Mouse (Mus musculus) liver, embryonic 14.5 days (tissue): ENCODE measurements at regions not wholly inside any gene's neighbourhood (a gene's known extent, or its start where the extent isn't known, plus 50 kb on each side); places are given as distances from the start of the nearest gene placed in this dataset.

Experiments
- ATAC-seq: fragments of 200-750 bp; cut with Nextera tagmentation; 2 replicates; pipeline ENCODE4 v1.8.0; 2017; ENCODE audit warnings: moderate number of reproducible peaks, mild to moderate bottlenecking, moderate library complexity; ENCODE audit not compliant: insufficient read depth
- DNase-seq, 3 experiments: peaks; one replicate each; pipeline ENCODE4 v3.0.0-alpha.2; 2012 to 2013; ENCODE audit warnings: low read depth in 3 of 3, low spot score in 3 of 3
- H3K27ac ChIP-seq: fragments of 300-500 bp; sonication (generic); 2 replicates; pipeline ENCODE4 v1.5.1; 2014; ENCODE audit warnings: moderate library complexity, mild to moderate bottlenecking, control low read depth, inconsistent platforms
- H3K27me3 ChIP-seq: fragments of 300-500 bp; sonication (generic); 2 replicates; pipeline ENCODE4 v1.6.1; 2014; ENCODE audit warnings: mild to moderate bottlenecking, low read length, moderate library complexity; ENCODE audit not compliant: control insufficient read depth, insufficient read depth
- H3K36me3 ChIP-seq: fragments of 300-500 bp; sonication (generic); replicated peaks from 2 replicates; pipeline ENCODE4 v1.6.1; 2014; ENCODE audit warnings: low read depth; ENCODE audit not compliant: control insufficient read depth, insufficient read depth
- H3K4me1 ChIP-seq, 2 experiments: fragments of 200-500 bp in 1 of 2; fragments of 300-500 bp in 1 of 2; sonication (generic) in 1 of 2; replicated peaks; 2 replicates each; pipeline ENCODE4 v1.6.1; 2012 to 2014; ENCODE audit warnings: antibody characterized with exemption in 1 of 2, inconsistent platforms in 1 of 2, low read length in 1 of 2; ENCODE audit not compliant: control insufficient read depth in 2 of 2, insufficient read depth in 2 of 2
- H3K4me2 ChIP-seq: fragments of 300-500 bp; sonication (generic); 2 replicates; pipeline ENCODE4 v1.6.1; 2014; ENCODE audit warnings: low read depth, mild to moderate bottlenecking, control low read depth, moderate library complexity
- H3K4me3 ChIP-seq, 2 experiments: fragments of 200-500 bp in 1 of 2; fragments of 300-500 bp in 1 of 2; sonication (generic) in 1 of 2; 2 replicates each; pipeline ENCODE4 v1.5.1; 2012 to 2014; ENCODE audit warnings: low read depth in 2 of 2, low read length in 2 of 2, mild to moderate bottlenecking in 2 of 2, control low read depth in 1 of 2, inconsistent platforms in 1 of 2, moderate library complexity in 1 of 2; ENCODE audit not compliant: insufficient read depth in 1 of 2
- H3K9ac ChIP-seq: fragments of 300-500 bp; sonication (generic); replicated peaks from 2 replicates; pipeline ENCODE4 v1.6.1; 2014; ENCODE audit warnings: mild to moderate bottlenecking, control low read depth, moderate library complexity
- H3K9me3 ChIP-seq: fragments of 300-500 bp; sonication (generic); 2 replicates; pipeline ENCODE4 v1.6.1; 2016; ENCODE audit warnings: low read length, mixed read lengths; ENCODE audit not compliant: control insufficient read depth
- CTCF ChIP-seq: IDR thresholded peaks from 2 replicates; pipeline ENCODE4 v1.5.1; 2016; ENCODE audit warnings: antibody characterized with exemption, low read depth, control low read depth
- EP300 ChIP-seq: IDR thresholded peaks from 2 replicates; pipeline ENCODE4 v1.6.1; 2016; ENCODE audit warnings: antibody characterized with exemption, low read depth
- WGBS: fragments of 180-500 bp; shearing (Covaris S2); extraction: QIAGEN DNeasy Blood & Tissue Kit; methylation state at CpG from one replicate; pipeline ENCODE4 v1.1.7; 2014; ENCODE audit not compliant: insufficient replicate concordance; 5-methylcytosine and 5-hydroxymethylcytosine counted together

- TF ChIP-seq EP300 (no peak), CTCF (no peak)
- H3K9me3 ChIP-seq = no peaks in the 10 kb centered on the region
- H3K9ac ChIP-seq = no peak overlapping the region
- ATAC-seq = no peak
- H3K4me2 ChIP-seq = no peak overlapping the region
- no peak overlapping the region for H3K27ac ChIP-seq
- H3K27me3 ChIP-seq = no peaks in the 10 kb centered on the region
- H3K4me1 ChIP-seq = no peaks in the 10 kb centered on the region
- DNase-seq = no peak
- 70% methylated on average over 8 of the region's 8 CpGs for WGBS
- no peaks in the 10 kb centered on the region for H3K36me3 ChIP-seq
- H3K4me3 ChIP-seq = no peak overlapping the region
Measured at GRCm38 (mm10) chr5:73904146-73904811, 164.0 kb downstream of the Usp46 start.

GRCm38 (mm10) chr5:73912149-73912548 lies 156.1 kb downstream of the Usp46 start:
- no peaks in the 10 kb centered on the region for H3K4me1 ChIP-seq
- H3K4me3 ChIP-seq = no peak overlapping the region
- TF ChIP-seq CTCF (no peak), EP300 (no peak)
- H3K9me3 ChIP-seq = no peaks in the 10 kb centered on the region
- H3K9ac ChIP-seq = no peak overlapping the region
- no peaks in the 10 kb centered on the region for H3K27me3 ChIP-seq
- H3K36me3 ChIP-seq = no peaks in the 10 kb centered on the region
- no peak overlapping the region for H3K4me2 ChIP-seq
- ATAC-seq (no peak), DNase-seq (no peak)
- WGBS = 33% methylated on average over 1 of the region's 1 CpGs
- H3K27ac ChIP-seq = no peak overlapping the region

- Histone ChIP-seq H3K36me3 (no peaks in the 10 kb centered on the region), H3K9me3 (no peaks in the 10 kb centered on the region), H3K27me3 (no peaks in the 10 kb centered on the region), H3K4me2 (no peak overlapping the region), H3K27ac (no peak overlapping the region), H3K4me1 (no peaks in the 10 kb centered on the region), H3K4me3 (no peak overlapping the region), H3K9ac (no peak overlapping the region)
- TF ChIP-seq CTCF = no peak
- TF ChIP-seq EP300 = no peak
- 58% methylated on average over 6 of the region's 6 CpGs for WGBS
- no peak for ATAC-seq
- no peak for DNase-seq
Measured at GRCm38 (mm10) chr5:73913116-73913515, 155.1 kb downstream of the Usp46 start.

GRCm38 (mm10) chr5:73918011-73918410 lies 150.2 kb downstream of the Usp46 start:
- TF ChIP-seq CTCF = no peak
- TF ChIP-seq EP300 = no peak
- Histone ChIP-seq H3K4me3 (no peak overlapping the region), H3K36me3 (no peaks in the 10 kb centered on the region), H3K9ac (no peak overlapping the region), H3K4me2 (no peak overlapping the region), H3K27ac (no peak overlapping the region), H3K4me1 (no peaks in the 10 kb centered on the region), H3K9me3 (no peaks in the 10 kb centered on the region), H3K27me3 (no peaks in the 10 kb centered on the region)
- ATAC-seq (no peak), DNase-seq (no peak)
- 62% methylated on average over 2 of the region's 2 CpGs for WGBS

- H3K9ac ChIP-seq = no peak overlapping the region
- no peak overlapping the region for H3K4me2 ChIP-seq
- WGBS = 78% methylated on average over 6 of the region's 6 CpGs
- H3K4me1 ChIP-seq = no peaks in the 10 kb centered on the region
- no peaks in the 10 kb centered on the region for H3K27me3 ChIP-seq
- no peak overlapping the region for H3K27ac ChIP-seq
- H3K4me3 ChIP-seq = no peak overlapping the region
- H3K36me3 ChIP-seq = no peaks in the 10 kb centered on the region
- no peaks in the 10 kb centered on the region for H3K9me3 ChIP-seq
- no peak for ATAC-seq
- no peak for DNase-seq
- TF ChIP-seq CTCF (no peak), EP300 (no peak)
Measured at GRCm38 (mm10) chr5:73919936-73920335, 148.3 kb downstream of the Usp46 start.
